Mouse (Mus musculus) monocyte, adult 5-6 weeks (primary cell): ENCODE measurements at regions not wholly inside any gene's neighbourhood (a gene's known extent, or its start where the extent isn't known, plus 50 kb on each side); places are given as distances from the start of the nearest gene placed in this dataset.

ENCODE experiments used
- ATAC-seq: fragments of 153-309, 156-312 bp; replicated peaks from 2 replicates; pipeline ENCODE4 v1.8.0; 2017; ENCODE audit warnings: mild to moderate bottlenecking; ENCODE audit not compliant: low TSS enrichment, insufficient number of reproducible peaks, severe bottlenecking, poor library complexity, low FRiP score

- ATAC-seq, result no peak
Measured at GRCm38 (mm10) chrX:11139971-11140421, 159.1 kb upstream of the H2al1a start.

DNA sequence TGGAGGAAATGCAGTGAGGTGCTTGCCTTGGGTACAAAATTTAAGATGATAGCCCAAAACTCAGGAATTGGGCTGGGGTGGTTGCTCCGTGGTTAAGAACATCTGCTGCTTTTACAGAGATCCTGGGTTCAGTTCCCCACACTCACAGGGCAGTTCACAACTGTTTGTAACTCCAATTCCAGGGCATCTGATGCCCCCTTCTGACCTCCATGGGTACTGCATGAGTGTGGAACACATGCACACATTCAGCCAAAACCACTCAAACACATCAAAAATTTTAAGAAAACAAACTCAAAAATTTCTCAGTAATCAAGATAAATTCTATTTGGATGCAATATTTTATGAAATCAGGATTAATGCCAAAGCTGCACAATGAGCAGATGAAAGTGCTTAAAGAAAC, 157.8 kb upstream of the H2al1a start:
- ATAC-seq, result no peak

- no peak for ATAC-seq
Measured at GRCm38 (mm10) chrX:11158416-11158815, 140.6 kb upstream of the H2al1a start.

DNA sequence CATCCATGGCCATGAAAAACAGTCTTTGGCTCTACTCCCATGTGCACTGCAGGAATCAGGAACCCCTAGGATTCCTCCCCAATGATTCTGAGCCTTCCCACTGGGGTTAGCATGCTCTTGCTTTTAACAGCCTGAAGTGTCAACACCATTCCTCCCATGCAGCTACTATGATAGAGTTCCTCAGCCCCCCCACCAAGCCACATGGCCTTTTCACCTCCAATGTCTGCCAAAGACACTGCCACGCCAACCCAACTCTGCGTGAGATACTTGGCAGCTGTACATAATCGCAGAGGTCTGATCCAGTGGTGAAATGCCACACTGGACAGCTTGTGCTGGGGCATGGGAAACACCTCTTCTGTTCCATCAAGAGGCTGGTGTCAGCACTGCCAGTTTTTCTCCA, 128.6 kb upstream of the H2al1a start:
- ATAC-seq, result no peak

GRCm38 (mm10) chrX:11180194-11180816, 118.8 kb upstream of the H2al1a start:
- ATAC-seq, result no peak

- no peak for ATAC-seq
Measured at GRCm38 (mm10) chrX:11181855-11182254, 117.2 kb upstream of the H2al1a start.

DNA sequence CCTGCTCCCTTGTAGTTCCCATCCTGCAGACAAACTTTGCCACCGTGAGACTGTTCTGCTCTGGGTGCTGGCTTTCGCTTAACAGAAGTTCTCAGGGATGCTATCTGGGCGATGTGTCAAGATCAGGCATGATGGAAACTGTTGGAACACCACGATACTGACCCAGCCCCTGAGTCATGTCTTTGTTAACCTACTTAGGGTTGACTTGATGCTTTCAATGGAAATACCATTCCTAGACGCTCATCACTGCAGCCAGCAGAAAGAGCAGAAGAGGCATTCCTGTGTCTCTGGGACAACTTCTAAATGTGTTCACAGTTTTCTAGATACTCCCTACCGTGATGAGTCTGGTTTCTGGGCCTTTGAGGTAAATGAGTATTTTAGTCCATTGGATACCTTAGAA, 108.2 kb upstream of the H2al1a start:
- no peak for ATAC-seq

- no peak for ATAC-seq
Measured at GRCm38 (mm10) chrX:11204135-11204534, 94.9 kb upstream of the H2al1a start.

GRCm38 (mm10) chrX:11209895-11210294, 89.2 kb upstream of the H2al1a start:
- ATAC-seq, result no peak

DNA sequence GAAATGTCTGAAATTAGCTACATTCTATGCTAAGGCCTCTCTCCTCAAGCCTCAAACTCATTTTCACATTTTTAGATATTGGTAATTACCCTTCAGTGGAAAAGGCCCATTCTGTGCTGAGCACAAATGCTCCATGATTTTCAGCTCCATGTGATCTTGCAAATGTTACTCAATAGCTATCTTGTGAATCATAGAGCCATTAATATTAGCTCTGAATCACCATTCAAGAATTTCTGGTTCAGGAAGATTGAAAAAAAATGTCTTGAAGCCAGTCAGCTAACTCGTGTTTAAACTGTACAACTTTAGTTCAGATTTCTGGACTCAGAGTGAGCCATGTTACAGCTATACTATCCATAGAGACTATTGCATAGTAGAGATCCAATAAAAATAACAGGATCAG, 86.2 kb upstream of the H2al1a start:
- no peak for ATAC-seq

DNA sequence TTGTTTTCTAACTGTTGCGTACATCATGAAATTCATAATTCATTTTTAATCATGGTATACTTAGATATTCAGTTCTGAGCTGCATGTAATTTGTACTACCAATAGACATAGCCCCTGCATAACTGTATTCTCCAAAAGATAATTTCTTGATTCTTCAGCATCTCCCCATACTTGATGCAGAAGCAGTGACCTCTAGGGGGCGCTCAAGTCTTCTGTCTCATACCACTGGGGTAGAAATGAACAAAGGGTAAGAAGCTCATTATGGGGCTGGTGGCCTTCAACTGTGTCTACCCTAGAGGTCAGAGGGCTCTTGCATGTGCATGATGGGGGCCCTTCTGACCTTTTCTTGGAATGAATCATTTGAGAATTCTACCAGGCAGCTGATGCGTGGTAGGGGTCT, 85.6 kb upstream of the H2al1a start:
- no peak for ATAC-seq

GRCm38 (mm10) chrX:11239066-11239465, 60.0 kb upstream of the H2al1a start:
- ATAC-seq, result peak; percentile 70

DNA sequence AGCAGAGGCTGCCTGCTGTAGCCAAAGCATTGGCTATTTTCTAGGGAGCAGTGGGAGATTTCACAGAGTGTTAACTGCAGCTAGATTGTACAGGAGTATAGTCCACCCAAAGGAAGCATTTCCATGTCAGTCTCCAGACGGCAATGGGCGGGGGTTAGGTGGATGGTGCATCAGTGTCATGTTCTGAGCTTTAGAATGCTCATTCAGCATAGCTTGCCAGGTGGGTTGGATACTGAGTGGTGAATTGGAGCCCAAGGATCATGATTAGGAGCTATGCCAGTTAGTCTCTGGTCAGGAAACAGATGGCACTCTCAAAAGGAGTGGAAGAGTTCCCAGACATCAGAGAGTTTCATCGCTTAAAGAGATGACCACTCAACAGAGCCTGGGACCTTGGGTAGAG, 53.5 kb upstream of the H2al1a start:
- no peak for ATAC-seq
